Mouse (Mus musculus) forebrain, postnatal 0 days (tissue): ENCODE results near the gene Cfap161. TPM values are rescaled to one million over a fixed set of nuclear protein-coding genes. Genes with fewer than 3 reads are reported as not detected.

ENCODE experiments used
- ATAC-seq: fragments of 200-750 bp; cut with Nextera tagmentation; 2 replicates; pipeline ENCODE4 v1.8.0; 2017; ENCODE audit warnings: mild to moderate bottlenecking, moderate library complexity
- DNase-seq: peaks from one replicate; pipeline ENCODE4 v3.0.0-alpha.2; 2015
- H3K27ac ChIP-seq: fragments of 300-500 bp; sonication (generic); 2 replicates; pipeline ENCODE4 v1.5.1; 2014; ENCODE audit warnings: low read depth, mild to moderate bottlenecking, antibody characterized with exemption, low read length, moderate library complexity, mixed read lengths
- H3K27me3 ChIP-seq: fragments of 300-500 bp; sonication (generic); 2 replicates; pipeline ENCODE4 v1.6.1; 2014; ENCODE audit warnings: mild to moderate bottlenecking, low read length, mixed read lengths; ENCODE audit not compliant: insufficient read depth
- H3K36me3 ChIP-seq: fragments of 300-500 bp; sonication (generic); 2 replicates; pipeline ENCODE4 v1.6.1; 2014; ENCODE audit warnings: mild to moderate bottlenecking, moderate library complexity; ENCODE audit not compliant: insufficient read depth
- H3K4me1 ChIP-seq: fragments of 300-500 bp; sonication (generic); 2 replicates; pipeline ENCODE4 v1.6.1; 2014; ENCODE audit warnings: antibody characterized with exemption; ENCODE audit not compliant: insufficient read depth
- H3K4me2 ChIP-seq: fragments of 300-500 bp; sonication (generic); 2 replicates; pipeline ENCODE4 v1.6.1; 2014; ENCODE audit warnings: low read depth, mild to moderate bottlenecking, moderate library complexity
- H3K4me3 ChIP-seq: fragments of 300-500 bp; sonication (generic); 2 replicates; pipeline ENCODE4 v1.5.1; 2014; ENCODE audit warnings: low read depth, low read length, mixed read lengths
- H3K9ac ChIP-seq: fragments of 300-500 bp; sonication (generic); 2 replicates; pipeline ENCODE4 v1.6.1; 2014; ENCODE audit warnings: mild to moderate bottlenecking
- H3K9me3 ChIP-seq: fragments of 300-500 bp; sonication (generic); 2 replicates; pipeline ENCODE4 v1.6.1; 2016; ENCODE audit warnings: low read length
- CTCF ChIP-seq: sonication (generic); IDR thresholded peaks from 2 replicates; pipeline ENCODE4 v1.5.1; 2016; ENCODE audit warnings: antibody characterized with exemption, control low read depth, low read depth
- WGBS: fragments of 180-500 bp; shearing (Covaris S2); extraction: QIAGEN DNeasy Blood & Tissue Kit; methylation state at CpG from one replicate; pipeline ENCODE4 v1.1.7; 2014; 5-methylcytosine and 5-hydroxymethylcytosine counted together
- polyA plus RNA-seq: library from polyadenylated mRNA; unstranded; fragments of >200 nt; fragmentation: Nextera tagmentation; extraction: Ambion mirVana; gene quantifications from 2 replicates; pipeline ENCODE4 v1.2.1, GENCODE M21; 2015
- total RNA-seq: library from RNA; depleted of rRNA; stranded (reverse); fragments of >200 nt; gene quantifications from 2 replicates; pipeline ENCODE4 v1.2.3, GENCODE M21; 2014

Gene Cfap161
- total and polyA plus RNA-seq, 2 experiments from 2014 or later, result 2.7 to 3.9 TPM

DNA sequence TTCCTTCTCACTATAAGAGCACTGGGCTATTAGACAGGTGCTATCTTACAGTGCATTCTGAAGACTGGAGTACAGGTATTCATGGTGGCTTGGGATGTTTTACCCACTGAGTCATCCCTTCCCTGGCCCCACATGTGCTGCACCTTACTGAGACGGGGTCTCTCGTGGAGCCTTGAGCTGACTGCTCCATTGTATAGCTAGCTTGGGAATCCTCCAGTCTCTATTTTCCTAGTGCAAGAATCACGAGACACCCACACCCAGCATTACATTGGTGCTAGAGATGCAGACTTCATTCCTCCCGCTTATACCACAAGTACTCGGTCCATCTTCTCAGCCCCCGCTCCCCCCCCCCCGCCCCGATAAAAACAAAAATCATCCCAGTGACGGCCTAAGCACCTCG, 17.9 kb upstream of the Cfap161 start:
- Histone ChIP-seq H3K4me1 (peaks cover 11% of the 10 kb centered on the region; the same call in 1 of the 2 replicates), H3K36me3 (no peaks in the 10 kb centered on the region), H3K4me2 (no peak overlapping the region), H3K27ac (no peak overlapping the region), H3K9ac (no peak overlapping the region), H3K9me3 (no peaks in the 10 kb centered on the region), H3K27me3 (no peaks in the 10 kb centered on the region), H3K4me3 (no peak overlapping the region)
- 75% methylated on average over 10 of the region's 10 CpGs for WGBS
- no peak for TF ChIP-seq CTCF
- ATAC-seq (no peak), DNase-seq (no peak)

- Histone ChIP-seq H3K36me3 (no peaks in the 10 kb centered on the region), H3K4me3 (no peak overlapping the region), H3K27me3 (no peaks in the 10 kb centered on the region), H3K4me2 (no peak overlapping the region), H3K27ac (no peak overlapping the region), H3K4me1 (peaks cover 11% of the 10 kb centered on the region; the same call in 1 of the 2 replicates), H3K9ac (no peak overlapping the region), H3K9me3 (no peaks in the 10 kb centered on the region)
- DNase-seq, result no peak
- no peak for TF ChIP-seq CTCF
- WGBS, result 73% methylated on average over 8 of the region's 8 CpGs
- ATAC-seq, result no peak
Measured at GRCm38 (mm10) chr7:83811916-83812315, 17.2 kb upstream of the Cfap161 start.

DNA sequence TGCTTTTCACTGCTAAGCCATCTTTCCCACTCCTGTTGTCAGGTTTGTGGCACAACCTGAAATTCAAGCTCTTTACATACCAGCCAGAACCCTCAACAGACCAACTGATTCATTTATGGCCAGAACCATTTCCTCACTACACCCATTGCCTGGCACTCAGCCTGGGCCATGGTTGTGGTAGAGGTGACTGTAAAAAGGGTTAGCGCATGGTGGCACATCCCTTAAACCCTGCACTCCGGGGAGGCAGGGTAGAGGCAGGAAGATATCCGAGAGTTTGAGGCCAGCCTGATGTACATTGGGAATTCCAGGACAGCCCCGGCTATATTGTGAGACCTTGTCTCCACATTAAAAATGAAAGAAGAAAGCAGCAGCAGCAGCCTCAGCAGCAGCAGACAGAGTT, 16.8 kb upstream of the Cfap161 start:
- H3K36me3 ChIP-seq, result no peaks in the 10 kb centered on the region
- no peak overlapping the region for H3K4me3 ChIP-seq
- ATAC-seq, result no peak
- no peaks in the 10 kb centered on the region for H3K27me3 ChIP-seq
- H3K9me3 ChIP-seq, result no peaks in the 10 kb centered on the region
- no peak overlapping the region for H3K4me2 ChIP-seq
- H3K9ac ChIP-seq, result no peak overlapping the region
- TF ChIP-seq CTCF, result no peak
- 91% methylated on average over 4 of the region's 4 CpGs for WGBS
- H3K4me1 ChIP-seq, result peaks cover 11% of the 10 kb centered on the region; the same call in 1 of the 2 replicates
- no peak overlapping the region for H3K27ac ChIP-seq
- no peak for DNase-seq

DNA sequence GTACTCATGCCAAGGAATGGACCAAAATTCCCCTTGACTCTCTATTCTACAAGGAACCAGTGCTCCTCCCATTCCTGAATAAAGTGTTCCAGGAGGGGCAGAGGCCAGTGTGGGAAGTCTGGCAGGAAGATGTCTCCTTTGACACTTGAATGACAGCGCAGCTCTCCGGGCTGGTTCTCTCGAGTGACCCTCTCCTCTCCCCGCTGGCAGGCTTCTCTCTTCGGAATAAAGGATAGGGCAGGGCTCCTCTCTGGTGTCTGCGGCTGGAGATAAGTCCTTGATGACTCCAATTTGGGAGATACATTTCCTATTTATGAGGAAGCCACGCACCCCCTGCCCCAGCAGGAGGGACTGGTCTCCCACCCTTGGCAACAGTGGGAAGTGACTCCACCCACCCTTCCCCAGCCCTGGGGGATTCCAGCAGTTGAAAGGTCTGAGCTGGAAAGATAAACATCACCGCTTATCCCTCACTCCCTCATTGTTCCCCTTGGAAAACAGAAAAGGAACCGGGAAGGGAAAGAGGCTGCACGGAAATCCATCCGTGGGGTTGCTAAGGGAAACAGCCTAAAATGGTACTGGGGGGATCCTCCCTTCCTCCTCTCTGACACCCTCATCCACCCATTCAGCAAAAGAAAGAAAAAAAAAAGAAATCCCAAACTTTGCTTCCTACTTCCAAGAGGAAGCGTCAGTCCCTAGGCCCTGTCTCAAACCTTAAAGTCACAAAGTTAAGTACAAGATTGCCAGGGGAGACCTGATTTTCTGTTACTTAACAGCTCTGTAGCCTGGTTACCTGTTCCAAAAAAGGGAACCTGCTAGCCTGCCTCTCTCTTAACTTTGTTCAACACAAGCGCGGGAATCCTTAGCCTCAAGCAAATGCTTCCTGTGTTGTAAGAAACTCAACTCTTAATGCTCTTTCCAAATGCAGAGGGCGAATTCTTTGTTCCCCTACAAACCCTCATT, 15.7 kb upstream of the Cfap161 start:
- TF ChIP-seq CTCF, result no peak
- no peak overlapping the region for H3K4me3 ChIP-seq
- no peaks in the 10 kb centered on the region for H3K27me3 ChIP-seq
- ATAC-seq (peak; percentile 32; the same call in 1 of the 2 replicates), DNase-seq (peak; percentile 26)
- no peaks in the 10 kb centered on the region for H3K36me3 ChIP-seq
- no peaks in the 10 kb centered on the region for H3K9me3 ChIP-seq
- peak overlapping the region; percentile 19 for H3K4me2 ChIP-seq
- no peak overlapping the region for H3K9ac ChIP-seq
- peaks cover 11% of the 10 kb centered on the region; the same call in 1 of the 2 replicates for H3K4me1 ChIP-seq
- no peak overlapping the region for H3K27ac ChIP-seq
- 15% methylated on average over 15 of the region's 15 CpGs for WGBS

DNA sequence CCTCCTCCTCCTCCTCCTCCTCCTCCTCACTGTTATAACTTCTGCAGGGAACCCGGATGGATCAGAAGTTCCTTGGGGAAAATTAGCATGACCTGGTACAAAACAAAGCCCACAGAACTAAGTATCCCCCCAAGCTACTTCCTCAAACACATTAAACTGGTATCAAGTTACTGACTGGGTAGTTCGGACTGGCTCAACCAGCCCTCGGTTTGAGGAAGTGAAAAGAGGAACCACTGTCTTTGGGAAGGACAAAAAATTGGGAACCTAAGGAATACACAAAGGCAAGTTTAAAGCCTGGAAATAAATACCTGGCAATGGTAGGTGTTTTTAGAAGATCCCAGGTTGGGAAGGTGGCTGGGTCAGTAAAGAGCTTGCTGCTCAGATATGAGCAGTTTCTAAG, 15.0 kb upstream of the Cfap161 start:
- Histone ChIP-seq H3K9me3 (no peaks in the 10 kb centered on the region), H3K27ac (no peak overlapping the region), H3K4me3 (no peak overlapping the region), H3K27me3 (no peaks in the 10 kb centered on the region), H3K4me1 (peaks cover 11% of the 10 kb centered on the region; the same call in 1 of the 2 replicates), H3K4me2 (no peak overlapping the region), H3K36me3 (no peaks in the 10 kb centered on the region), H3K9ac (no peak overlapping the region)
- WGBS, result 22% methylated on average over 3 of the region's 3 CpGs
- DNase-seq (no peak), ATAC-seq (no peak)
- TF ChIP-seq CTCF, result no peak

DNA sequence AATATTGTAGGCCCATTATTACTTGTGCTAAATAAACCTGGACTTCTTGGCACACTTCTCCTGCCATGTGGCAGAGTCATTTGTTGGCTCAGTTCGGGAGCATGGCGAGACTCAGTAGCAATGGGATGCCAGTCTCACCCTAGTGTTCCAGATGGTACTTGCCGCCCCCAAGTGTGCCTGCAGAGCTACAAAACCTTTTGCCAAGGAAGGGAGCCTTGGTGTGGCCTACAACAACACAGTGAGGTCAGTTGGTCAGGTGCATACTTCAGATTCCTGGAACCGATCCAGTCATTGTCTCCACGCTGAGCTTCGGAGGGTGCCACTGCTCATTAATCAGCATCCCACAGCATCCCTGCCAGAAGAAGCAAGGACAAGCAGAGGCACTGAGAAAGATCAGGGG, 14.4 kb upstream of the Cfap161 start:
- Histone ChIP-seq H3K9me3 (no peaks in the 10 kb centered on the region), H3K4me1 (peaks cover 11% of the 10 kb centered on the region; the same call in 1 of the 2 replicates), H3K4me3 (no peak overlapping the region), H3K27me3 (no peaks in the 10 kb centered on the region), H3K27ac (no peak overlapping the region), H3K9ac (no peak overlapping the region), H3K4me2 (no peak overlapping the region), H3K36me3 (no peaks in the 10 kb centered on the region)
- peak; percentile 74 for DNase-seq
- ATAC-seq, result peak; percentile 73
- WGBS, result 31% methylated on average over 6 of the region's 6 CpGs
- no peak for TF ChIP-seq CTCF

DNA sequence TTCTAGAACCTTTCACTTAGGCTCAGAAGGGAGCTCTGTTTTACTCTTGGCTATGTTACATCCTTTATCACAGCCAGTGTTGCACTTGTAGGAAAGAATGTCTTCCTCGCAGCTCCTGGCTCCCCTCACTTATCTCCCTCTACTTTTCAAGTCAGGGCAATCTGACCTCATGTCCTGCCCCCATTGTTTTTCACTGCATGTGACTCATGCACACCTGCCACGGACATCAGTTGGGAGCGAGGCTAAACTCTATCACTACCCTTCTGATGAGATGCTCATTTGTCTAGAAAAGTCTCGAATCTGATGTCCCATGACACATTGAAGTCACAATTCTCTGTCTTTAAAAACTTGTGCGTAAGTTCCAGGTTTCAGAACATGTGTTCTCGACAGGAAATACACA, 12.3 kb upstream of the Cfap161 start:
- H3K4me1 ChIP-seq, result peaks cover 11% of the 10 kb centered on the region; the same call in 1 of the 2 replicates
- no peak overlapping the region for H3K9ac ChIP-seq
- no peak overlapping the region for H3K27ac ChIP-seq
- no peak overlapping the region for H3K4me3 ChIP-seq
- no peak for TF ChIP-seq CTCF
- WGBS, result 79% methylated on average over 6 of the region's 6 CpGs
- DNase-seq, result no peak
- H3K9me3 ChIP-seq, result no peaks in the 10 kb centered on the region
- no peak for ATAC-seq
- no peaks in the 10 kb centered on the region for H3K27me3 ChIP-seq
- H3K4me2 ChIP-seq, result no peak overlapping the region
- no peaks in the 10 kb centered on the region for H3K36me3 ChIP-seq
